Mouse (Mus musculus): Measurements from ENCODE around the gene Nos3.

GRCm38 (mm10) chr5:24389658-24390020 lies 25.0 kb downstream of the Nos3 start:
- TF ChIP-seq POLR2A (IDR thresholded peaks at IDR 0.05; ENCODE audit: insufficient read length, low read depth) (no peak), USF1 (IDR thresholded peaks at IDR 0.05; ENCODE audit: low read depth) (no peak), TCF3 (IDR thresholded peaks at IDR 0.05; ENCODE audit: insufficient read length, low read depth) (no peak), CEBPB (IDR thresholded peaks at IDR 0.05; ENCODE audit: insufficient read depth, poor library complexity, severe bottlenecking) (no peak), TCF12 (IDR thresholded peaks at IDR 0.05; ENCODE audit: insufficient read depth, poor library complexity, severe bottlenecking) (no peak)
